Mouse (Mus musculus) ES-E14 (cell line): ENCODE measurements around the gene Ankrd40.

ENCODE experiments used
- HCFC1 ChIP-seq: IDR thresholded peaks from 2 replicates; pipeline ENCODE4 v1.6.1; 2012; ENCODE audit warnings: low read length, inconsistent platforms, borderline replicate concordance; ENCODE audit not compliant: insufficient read depth
- MAFK ChIP-seq: IDR thresholded peaks from 2 replicates; pipeline ENCODE4 v1.6.1; 2014; ENCODE audit warnings: mild to moderate bottlenecking, low read depth, low read length, inconsistent platforms; ENCODE audit not compliant: insufficient read depth

DNA sequence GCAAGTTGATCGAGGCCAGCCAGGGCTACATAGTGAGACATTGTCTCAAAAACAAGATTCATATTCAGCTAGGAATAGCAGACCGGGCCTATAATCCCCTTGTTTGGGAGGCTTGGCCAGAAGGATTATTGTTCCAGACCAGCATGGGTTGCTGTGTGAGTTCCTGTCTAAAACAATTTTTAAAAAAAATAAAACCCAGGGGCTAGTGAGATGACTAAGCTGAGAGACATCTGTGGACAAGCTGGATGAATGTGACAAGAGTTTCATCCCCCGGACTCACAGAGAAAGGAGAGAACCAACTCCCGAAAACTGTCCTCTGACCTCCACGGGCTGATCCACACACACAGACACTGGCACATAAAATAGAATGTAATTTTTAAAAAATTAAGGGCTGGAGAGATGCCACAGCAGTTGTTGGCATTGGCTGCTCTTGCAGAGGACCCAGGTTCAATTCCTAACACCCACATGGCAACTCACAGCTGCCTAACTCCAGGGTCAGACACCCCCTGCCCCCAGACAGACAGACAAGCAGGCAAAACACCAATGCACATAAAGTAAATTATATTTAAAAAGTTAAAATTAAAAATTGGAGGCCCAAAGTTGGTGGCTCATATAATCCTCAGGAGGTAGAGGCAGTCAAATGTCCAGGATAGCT, 4.4 kb upstream of the Ankrd40 start:
- TF ChIP-seq MAFK: no peak
- no peak for TF ChIP-seq HCFC1
